In genomic region chr6:38884482-38884881, GRCm38 (mm10) we compare ENCODE assay signal across 23 mouse cellular contexts. TPM values are rescaled to one million over a fixed set of nuclear protein-coding genes. Genes with fewer than 3 reads are reported as not detected.
DNase-seq lines count a peak whose midpoint lies in the region; ATAC-seq and TF ChIP-seq lines count a peak whose summit lies in the region.
"Had no signal": no experiment of that assay in that cellular context is flagged by ENCODE, and none has a peak within 500 bp of the region (broad histone marks: within the 10 kb centered on the region; RNA-seq: fewer than 3 reads in every experiment).

No protein-coding gene starts in this region.

- WGBS in liver, embryonic 12.5 days (ENCODE audit: insufficient replicate concordance), result 47% methylated on average over 3 of the region's 3 CpGs
- 66% methylated on average over 3 of the region's 3 CpGs for WGBS in liver, postnatal 0 days (ENCODE audit: insufficient replicate concordance)
- 37% methylated on average over 3 of the region's 3 CpGs for WGBS in lung, embryonic 15.5 days
- 62% methylated on average over 3 of the region's 3 CpGs for WGBS in stomach, postnatal 0 days

- peaks cover 15% of the 10 kb centered on the region for H3K27me3 ChIP-seq in liver, embryonic 12.5 days (replicated peaks)
- no peaks in the 10 kb centered on the region for H3K27me3 ChIP-seq in liver, postnatal 0 days (ENCODE audit: insufficient read depth, low read length)
- 0 out of 2 replicates have a peak, but pooled peaks cover 3% of the 10 kb centered on the region for H3K27me3 ChIP-seq in lung, embryonic 15.5 days
- no peaks in the 10 kb centered on the region for H3K27me3 ChIP-seq in stomach, postnatal 0 days (ENCODE audit: control insufficient read depth, insufficient read depth, low read length)

- no peak for TF ChIP-seq CTCF in liver, postnatal 0 days (IDR thresholded peaks at IDR 0.05; ENCODE audit: low read depth)
- no peak for TF ChIP-seq CTCF in stomach, postnatal 0 days (IDR thresholded peaks at IDR 0.05; ENCODE audit: low read depth)

- peaks cover 77% of the 10 kb centered on the region for H3K4me1 ChIP-seq in liver, embryonic 12.5 days
- H3K4me1 ChIP-seq in liver, postnatal 0 days (ENCODE audit: insufficient read depth), result peaks cover 28% of the 10 kb centered on the region
- peaks cover 14% of the 10 kb centered on the region for H3K4me1 ChIP-seq in lung, embryonic 15.5 days
- H3K4me1 ChIP-seq in stomach, postnatal 0 days (replicated peaks; ENCODE audit: control insufficient read depth, insufficient read depth), result peaks cover 4% of the 10 kb centered on the region; the same call in 1 of the 2 replicates

- H3K9ac ChIP-seq in liver, embryonic 12.5 days, result peak overlapping the region; percentile 44
- no peak overlapping the region for H3K9ac ChIP-seq in liver, postnatal 0 days (replicated peaks)
- H3K9ac ChIP-seq in lung, embryonic 15.5 days, result no peak overlapping the region
- H3K9ac ChIP-seq in stomach, postnatal 0 days (ENCODE audit: low read length), result no peak overlapping the region
- H3K9ac ChIP-seq: forebrain, embryonic 13.5 days; heart, embryonic 13.5 days; hindbrain, embryonic 14.5 days had no signal

- no peak for TF ChIP-seq EP300 in liver, postnatal 0 days (IDR thresholded peaks at IDR 0.05; ENCODE audit: low read depth)
- TF ChIP-seq EP300 in stomach, postnatal 0 days (optimal IDR thresholded peaks at IDR 0.05), result no peak

- no peak for DNase-seq in liver, postnatal 0 days
- no peak for DNase-seq in lung, adult 18-20 months
- no peak for DNase-seq in stomach, postnatal 0 days (ENCODE audit: low spot score)
- no peak for DNase-seq in spleen, adult 12 weeks (ENCODE audit: low spot score)
- DNase-seq: adrenal gland, postnatal 10 days; adrenal gland, postnatal 36 days; cerebellum, adult 18-20 months; cerebellum, adult 9-10 months; cerebellum, postnatal 14 days; gastrocnemius, postnatal 10 days; gastrocnemius, postnatal 36 days; heart, adult 2 months; heart, postnatal 14 days; heart, postnatal 4 days had no signal

- peak overlapping the region; percentile 20; the same call in 1 of the 2 replicates for H3K4me2 ChIP-seq in liver, embryonic 12.5 days
- H3K4me2 ChIP-seq in liver, postnatal 0 days (ENCODE audit: low read depth, low read length), result no peak overlapping the region
- H3K4me2 ChIP-seq in lung, embryonic 15.5 days, result no peak overlapping the region
- no peak overlapping the region for H3K4me2 ChIP-seq in stomach, postnatal 0 days (replicated peaks; ENCODE audit: low read depth)
- H3K4me2 ChIP-seq: forebrain, embryonic 13.5 days; heart, embryonic 13.5 days; hindbrain, embryonic 14.5 days had no signal

- ATAC-seq in liver, embryonic 12.5 days, result no peak
- no peak for ATAC-seq in liver, postnatal 0 days
- ATAC-seq in lung, embryonic 15.5 days (ENCODE audit: borderline replicate concordance, extremely low read depth, low FRiP score, low TSS enrichment), result no peak
- peak; percentile 51; the same call in 1 of the 2 replicates for ATAC-seq in stomach, postnatal 0 days (ENCODE audit: low FRiP score, low TSS enrichment)
- ATAC-seq: activated CD4-positive, CD25-positive, alpha-beta regulatory T cell, adult 4 months; forebrain, embryonic 13.5 days; forebrain, embryonic 16.5 days had no signal

- H3K27ac ChIP-seq in liver, embryonic 12.5 days, result peak overlapping the region; percentile 66
- no peak overlapping the region for H3K27ac ChIP-seq in liver, postnatal 0 days (ENCODE audit: low read depth)
- H3K27ac ChIP-seq in lung, embryonic 15.5 days, result peak overlapping the region; percentile 41; the same call in 1 of the 2 replicates
- H3K27ac ChIP-seq in stomach, postnatal 0 days (replicated peaks), result no peak overlapping the region
- H3K27ac ChIP-seq: forebrain, embryonic 10.5 days; forebrain, embryonic 13.5 days; heart, adult 2 months; heart, embryonic 10.5 days; heart, embryonic 13.5 days; hindbrain, embryonic 14.5 days had no signal

- H3K9me3 ChIP-seq in liver, embryonic 12.5 days (replicated peaks), result no peaks in the 10 kb centered on the region
- H3K9me3 ChIP-seq in liver, postnatal 0 days (ENCODE audit: low read length), result no peaks in the 10 kb centered on the region
- H3K9me3 ChIP-seq in lung, embryonic 15.5 days, result no peaks in the 10 kb centered on the region
- no peaks in the 10 kb centered on the region for H3K9me3 ChIP-seq in stomach, postnatal 0 days (ENCODE audit: control insufficient read depth, low read length)
- H3K9me3 ChIP-seq: forebrain, embryonic 10.5 days; forebrain, embryonic 13.5 days; heart, embryonic 10.5 days; heart, embryonic 13.5 days had no signal

- no peak overlapping the region for H3K4me3 ChIP-seq in liver, embryonic 12.5 days
- no peak overlapping the region for H3K4me3 ChIP-seq in liver, postnatal 0 days (ENCODE audit: low read depth, low read length)
- no peak overlapping the region for H3K4me3 ChIP-seq in lung, embryonic 15.5 days
- no peak overlapping the region for H3K4me3 ChIP-seq in stomach, postnatal 0 days (ENCODE audit: low read depth, low read length)
- H3K4me3 ChIP-seq: forebrain, embryonic 10.5 days; forebrain, embryonic 13.5 days; heart, adult 2 months; heart, embryonic 10.5 days; heart, embryonic 13.5 days had no signal

- H3K36me3 ChIP-seq in liver, embryonic 12.5 days, result no peaks in the 10 kb centered on the region
- H3K36me3 ChIP-seq in liver, postnatal 0 days (replicated peaks; ENCODE audit: insufficient read depth, low read length), result no peaks in the 10 kb centered on the region
- H3K36me3 ChIP-seq in lung, embryonic 15.5 days, result no peaks in the 10 kb centered on the region
- H3K36me3 ChIP-seq in stomach, postnatal 0 days (ENCODE audit: control insufficient read depth, insufficient read depth, low read length), result no peaks in the 10 kb centered on the region
- H3K36me3 ChIP-seq: forebrain, embryonic 10.5 days; heart, embryonic 10.5 days; heart, embryonic 13.5 days had no signal

RNA-seq across cellular contexts. Expression of gene Hipk2, which starts 8.5 kb away (rescaled TPM):
- 26.8 and 28.9 TPM in 2 replicates for polyA plus RNA-seq in liver, embryonic 12.5 days (2016; fragmentation: Nextera tagmentation; extraction: Ambion mirVana)
- 9.6 and 9.7 TPM in 2 replicates for polyA plus RNA-seq in liver, postnatal 0 days (2015; fragmentation: Nextera tagmentation; extraction: Ambion mirVana)
- polyA plus RNA-seq in lung, embryonic 15.5 days (2015; fragmentation: Nextera tagmentation; extraction: Ambion mirVana), result 18.0 and 21.8 TPM in 2 replicates
- 13.7 and 13.9 TPM in 2 replicates for polyA plus RNA-seq in stomach, postnatal 0 days (2015; fragmentation: Nextera tagmentation; extraction: Ambion mirVana)

RNA-seq across cellular contexts. Expression of gene Tbxas1, which starts 9.3 kb away (rescaled TPM):
- 11.3 and 12.9 TPM in 2 replicates for polyA plus RNA-seq in liver, embryonic 12.5 days (2016; fragmentation: Nextera tagmentation; extraction: Ambion mirVana)
- 10.3 and 10.6 TPM in 2 replicates for polyA plus RNA-seq in liver, postnatal 0 days (2015; fragmentation: Nextera tagmentation; extraction: Ambion mirVana)
- 2.5 and 3.4 TPM in 2 replicates for polyA plus RNA-seq in lung, embryonic 15.5 days (2015; fragmentation: Nextera tagmentation; extraction: Ambion mirVana)
- polyA plus RNA-seq in stomach, postnatal 0 days (2015; fragmentation: Nextera tagmentation; extraction: Ambion mirVana), result 1.9 and 2.0 TPM in 2 replicates

Comparison
In these comparisons a context has a peak if more than half of its experiments do, and no peak if none do; other contexts are left out.
1. H3K27ac ChIP-seq: peak in liver, embryonic 12.5 days (single experiment) and lung, embryonic 15.5 days (single experiment); none in liver, postnatal 0 days (single experiment) and stomach, postnatal 0 days (single experiment).